Mouse (Mus musculus) forebrain, embryonic 13.5 days (tissue): Measurements from ENCODE around the gene Stxbp6. TPM values are rescaled to one million over a fixed set of nuclear protein-coding genes. Genes with fewer than 3 reads are reported as not detected.
A peak's percentile ranks its signal among the peaks of the same experiment; 100 is the strongest.

ENCODE experiments used
- ATAC-seq: fragments of 200-750 bp; cut with Nextera tagmentation; 2 replicates; pipeline ENCODE4 v1.8.0; 2017
- H3K27ac ChIP-seq: fragments of 300-500 bp; sonication (generic); 2 replicates; pipeline ENCODE4 v1.5.1; 2015; ENCODE audit warnings: inconsistent platforms, mild to moderate bottlenecking, moderate library complexity
- H3K27me3 ChIP-seq: fragments of 300-500 bp; sonication (generic); 2 replicates; pipeline ENCODE4 v1.6.1; 2015; ENCODE audit warnings: mild to moderate bottlenecking, inconsistent platforms
- H3K36me3 ChIP-seq: fragments of 300-500 bp; sonication (generic); 2 replicates; pipeline ENCODE4 v1.6.1; 2015; ENCODE audit warnings: mild to moderate bottlenecking, inconsistent platforms; ENCODE audit not compliant: poor library complexity, severe bottlenecking
- H3K4me1 ChIP-seq: fragments of 300-500 bp; sonication (generic); 2 replicates; pipeline ENCODE4 v1.6.1; 2015; ENCODE audit warnings: inconsistent platforms
- H3K4me2 ChIP-seq: fragments of 300-500 bp; sonication (generic); 2 replicates; pipeline ENCODE4 v1.6.1; 2015; ENCODE audit warnings: inconsistent platforms, mild to moderate bottlenecking, moderate library complexity
- H3K4me3 ChIP-seq: fragments of 300-500 bp; sonication (generic); 2 replicates; pipeline ENCODE4 v1.5.1; 2015; ENCODE audit warnings: mild to moderate bottlenecking, inconsistent platforms
- H3K9ac ChIP-seq: fragments of 300-500 bp; sonication (generic); 2 replicates; pipeline ENCODE4 v1.6.1; 2015; ENCODE audit warnings: mild to moderate bottlenecking, inconsistent platforms
- H3K9me3 ChIP-seq: fragments of 300-500 bp; sonication (generic); replicated peaks from 2 replicates; pipeline ENCODE4 v1.6.1; 2016; ENCODE audit warnings: inconsistent platforms
- WGBS: fragments of 180-500 bp; shearing (Covaris S2); methylation state at CpG from one replicate; pipeline ENCODE4 v1.1.7; 2015; 5-methylcytosine and 5-hydroxymethylcytosine counted together
- polyA plus RNA-seq: library from polyadenylated mRNA; unstranded; fragments of >200 nt; fragmentation: Nextera tagmentation; extraction: Ambion mirVana; gene quantifications from 2 replicates; pipeline ENCODE4 v1.2.1, GENCODE M21; 2015

Gene Stxbp6
- polyA plus RNA-seq, 1 experiment from 2014 or later = 9.9 TPM

DNA sequence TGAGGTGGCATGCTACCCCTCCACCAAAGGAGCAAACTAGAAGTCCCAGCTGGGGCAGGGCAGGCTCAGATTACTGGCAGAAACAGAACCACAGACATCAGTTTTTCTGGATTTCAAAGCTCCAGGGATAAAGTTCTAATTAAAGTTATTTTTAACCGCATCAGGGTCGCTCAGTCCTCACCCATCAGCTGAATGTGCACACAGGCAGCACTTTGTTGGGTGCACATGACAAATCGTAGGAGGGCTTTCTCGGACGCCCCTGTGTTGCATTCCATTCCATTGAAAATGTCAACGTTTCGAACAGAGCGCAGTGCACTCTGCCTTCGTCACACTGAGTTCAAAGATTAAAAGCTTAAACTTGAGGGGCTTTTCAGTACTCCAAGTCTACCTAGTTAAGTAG lies 84.1 kb downstream of the Stxbp6 start:
- no peak for ATAC-seq
- no peak overlapping the region for H3K4me2 ChIP-seq
- 58% methylated on average over 9 of the region's 9 CpGs for WGBS

GRCm38 (mm10) chr12:44989011-44989410 lies 85.5 kb downstream of the Stxbp6 start:
- Histone ChIP-seq H3K27ac (no peak overlapping the region), H3K9ac (no peak overlapping the region), H3K4me2 (no peak overlapping the region), H3K4me3 (no peak overlapping the region), H3K36me3 (no peaks in the 10 kb centered on the region), H3K4me1 (peaks cover 9% of the 10 kb centered on the region), H3K9me3 (no peaks in the 10 kb centered on the region), H3K27me3 (no peaks in the 10 kb centered on the region)
- ATAC-seq = no peak
- 86% methylated on average over 4 of the region's 4 CpGs for WGBS

More for the DNA sequence above, 84.1 kb downstream of the Stxbp6 start:
- Histone ChIP-seq H3K9me3 (no peaks in the 10 kb centered on the region), H3K27ac (no peak overlapping the region), H3K4me1 (peaks cover 9% of the 10 kb centered on the region), H3K4me3 (no peak overlapping the region), H3K36me3 (no peaks in the 10 kb centered on the region), H3K9ac (no peak overlapping the region), H3K27me3 (no peaks in the 10 kb centered on the region)

DNA sequence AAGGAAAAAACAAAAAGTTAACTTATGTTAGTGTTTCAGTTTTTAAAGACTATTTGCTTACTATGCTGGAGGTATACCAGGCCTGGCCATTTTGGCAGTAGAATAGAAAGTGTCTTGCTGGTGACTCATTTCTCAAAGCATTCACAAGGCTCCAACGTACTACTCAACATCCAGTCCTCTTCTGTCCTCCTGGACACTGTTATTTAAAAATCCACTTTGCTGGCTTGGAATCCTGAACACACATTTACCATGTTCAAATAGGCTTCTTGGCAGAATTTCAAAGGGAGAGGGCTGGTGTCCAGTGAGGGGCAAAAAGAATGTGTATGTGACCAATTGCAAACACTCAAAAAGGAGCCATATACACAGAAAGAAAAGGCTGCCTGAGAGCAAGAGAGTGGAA lies 86.7 kb downstream of the Stxbp6 start:
- Histone ChIP-seq H3K4me3 (no peak overlapping the region), H3K4me1 (peaks cover 9% of the 10 kb centered on the region), H3K9ac (no peak overlapping the region), H3K36me3 (no peaks in the 10 kb centered on the region), H3K27me3 (no peaks in the 10 kb centered on the region), H3K27ac (no peak overlapping the region), H3K4me2 (no peak overlapping the region), H3K9me3 (no peaks in the 10 kb centered on the region)
- 78% methylated on average over 1 of the region's 1 CpGs for WGBS
- no peak for ATAC-seq

DNA sequence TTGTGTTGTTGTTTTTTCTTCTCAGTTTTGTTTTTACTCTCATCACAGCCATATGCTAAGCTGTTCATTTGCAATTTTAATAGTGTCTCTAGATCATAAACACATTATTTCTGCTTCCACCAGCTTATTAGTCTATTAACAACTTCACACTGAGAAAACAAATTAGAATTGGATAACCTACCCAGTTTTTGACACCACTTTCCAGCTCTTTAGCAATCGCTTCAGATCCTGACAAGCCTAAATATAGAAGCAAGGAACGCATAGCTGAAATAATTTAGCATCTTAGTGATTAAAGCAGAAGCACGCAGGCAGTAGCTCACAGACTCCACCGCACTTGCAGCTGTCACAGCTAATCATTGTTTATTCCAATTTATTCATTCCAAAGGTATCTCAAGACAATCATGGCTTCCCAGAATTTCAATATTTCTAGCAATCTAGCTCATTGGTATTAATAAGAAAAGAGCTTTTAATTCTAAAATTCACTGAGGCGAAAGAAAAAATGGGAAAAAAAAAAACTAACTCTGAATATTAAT lies 95.1 kb downstream of the Stxbp6 start:
- no peaks in the 10 kb centered on the region; the same call in 1 of the 2 replicates for H3K4me1 ChIP-seq
- 62% methylated on average over 5 of the region's 5 CpGs for WGBS
- no peak overlapping the region for H3K27ac ChIP-seq
- H3K9ac ChIP-seq = no peak overlapping the region
- H3K36me3 ChIP-seq = no peaks in the 10 kb centered on the region
- no peak overlapping the region for H3K4me2 ChIP-seq
- no peaks in the 10 kb centered on the region for H3K9me3 ChIP-seq
- H3K4me3 ChIP-seq = no peak overlapping the region
- H3K27me3 ChIP-seq = no peaks in the 10 kb centered on the region
- ATAC-seq = peak; percentile 67

DNA sequence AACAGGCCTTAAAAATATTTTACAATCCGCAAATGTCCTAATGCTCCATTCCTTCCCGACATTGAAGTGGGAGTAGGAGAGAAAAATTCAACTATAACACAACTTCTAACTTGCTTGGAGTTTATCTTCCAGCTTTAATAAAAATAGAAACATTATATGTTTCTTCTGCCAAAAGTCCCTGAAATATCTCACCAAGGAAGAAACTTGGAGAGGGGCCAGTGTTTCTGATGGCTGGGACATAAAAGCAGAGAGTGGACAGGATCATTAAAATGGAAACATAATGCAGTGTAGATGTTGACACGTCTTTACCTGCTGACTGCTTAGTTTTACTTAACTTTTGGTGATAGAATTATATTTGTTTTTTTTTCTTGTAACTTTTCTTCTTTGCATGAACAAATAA lies 99.2 kb downstream of the Stxbp6 start:
- WGBS = 94% methylated on average over 3 of the region's 3 CpGs
- no peak overlapping the region for H3K9ac ChIP-seq

GRCm38 (mm10) chr12:44971477-44971876 lies 103.0 kb downstream of the Stxbp6 start:
- H3K4me3 ChIP-seq = no peak overlapping the region
- H3K4me1 ChIP-seq = no peaks in the 10 kb centered on the region
- H3K9me3 ChIP-seq = no peaks in the 10 kb centered on the region
- no peak overlapping the region for H3K4me2 ChIP-seq
- H3K27me3 ChIP-seq = no peaks in the 10 kb centered on the region
- ATAC-seq = no peak
- whole genome bisulfite sequencing = 90% methylated on average over 2 of the region's 2 CpGs
- no peak overlapping the region for H3K9ac ChIP-seq
- no peak overlapping the region for H3K27ac ChIP-seq
- H3K36me3 ChIP-seq = no peaks in the 10 kb centered on the region

More for the DNA sequence above, 99.2 kb downstream of the Stxbp6 start:
- H3K27me3 ChIP-seq = no peaks in the 10 kb centered on the region
- no peak overlapping the region for H3K4me2 ChIP-seq
- no peaks in the 10 kb centered on the region for H3K36me3 ChIP-seq
- H3K4me1 ChIP-seq = no peaks in the 10 kb centered on the region; the same call in 1 of the 2 replicates
- H3K9me3 ChIP-seq = no peaks in the 10 kb centered on the region
- H3K4me3 ChIP-seq = no peak overlapping the region
- no peak for ATAC-seq
- no peak overlapping the region for H3K27ac ChIP-seq

GRCm38 (mm10) chr12:44967448-44967847 lies 107.1 kb downstream of the Stxbp6 start:
- Histone ChIP-seq H3K4me1 (no peaks in the 10 kb centered on the region), H3K36me3 (no peaks in the 10 kb centered on the region), H3K9me3 (no peaks in the 10 kb centered on the region), H3K9ac (no peak overlapping the region), H3K27ac (no peak overlapping the region), H3K27me3 (no peaks in the 10 kb centered on the region), H3K4me2 (no peak overlapping the region), H3K4me3 (no peak overlapping the region)
- WGBS = 79% methylated on average over 1 of the region's 1 CpGs
- no peak for ATAC-seq

- no peak overlapping the region for H3K27ac ChIP-seq
- WGBS = 95% methylated on average over 3 of the region's 3 CpGs
- H3K9me3 ChIP-seq = no peaks in the 10 kb centered on the region
- H3K4me2 ChIP-seq = no peak overlapping the region
- no peak for ATAC-seq
- no peaks in the 10 kb centered on the region for H3K27me3 ChIP-seq
- no peak overlapping the region for H3K9ac ChIP-seq
- H3K4me1 ChIP-seq = no peaks in the 10 kb centered on the region
- no peak overlapping the region for H3K4me3 ChIP-seq
- H3K36me3 ChIP-seq = no peaks in the 10 kb centered on the region
These were observed 117.0 kb downstream of the Stxbp6 start for GRCm38 (mm10) chr12:44957474-44957873.

DNA sequence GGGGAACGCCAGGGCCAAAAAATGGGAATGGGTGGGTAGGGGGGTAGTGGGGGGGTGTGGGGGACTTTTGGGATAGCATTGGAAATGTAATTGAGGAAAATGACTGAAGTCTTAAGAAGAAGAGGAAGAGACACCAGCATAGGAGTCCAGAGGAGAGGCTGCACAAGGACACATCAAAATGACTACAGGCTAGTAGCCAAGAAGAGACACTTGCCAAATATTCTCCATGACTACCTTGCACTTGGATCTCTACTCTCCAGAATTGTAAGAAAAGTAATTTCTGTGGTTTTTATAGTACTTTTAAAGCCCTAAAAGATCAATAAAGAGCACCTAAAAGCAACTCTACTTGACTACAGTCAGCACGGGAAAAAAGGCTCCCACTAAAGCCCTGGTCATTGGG lies 121.4 kb downstream of the Stxbp6 start:
- Histone ChIP-seq H3K27me3 (no peaks in the 10 kb centered on the region), H3K9ac (no peak overlapping the region), H3K27ac (no peak overlapping the region), H3K4me3 (no peak overlapping the region), H3K9me3 (no peaks in the 10 kb centered on the region), H3K36me3 (no peaks in the 10 kb centered on the region), H3K4me2 (no peak overlapping the region), H3K4me1 (no peaks in the 10 kb centered on the region)
- no peak for ATAC-seq
- 89% methylated on average over 2 of the region's 2 CpGs for WGBS

DNA sequence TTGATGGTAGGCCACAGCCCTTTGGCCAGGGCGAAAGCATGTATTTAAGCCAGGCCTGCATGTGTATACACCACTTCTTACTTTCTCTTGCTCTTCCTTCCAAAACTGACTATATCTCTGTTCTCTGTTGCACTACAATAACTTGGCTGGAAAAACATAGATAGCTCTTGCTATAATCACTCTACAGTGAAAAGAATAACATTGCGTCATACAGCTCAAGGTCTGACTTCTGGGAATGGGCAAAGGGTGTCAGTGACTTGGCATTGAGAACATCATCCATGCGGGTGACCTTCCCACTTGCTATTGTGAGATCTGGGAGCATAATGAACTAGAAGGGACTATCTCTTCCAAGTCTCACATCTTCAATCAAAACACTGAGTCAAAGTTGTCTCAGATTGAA lies 122.4 kb downstream of the Stxbp6 start:
- Histone ChIP-seq H3K27me3 (no peaks in the 10 kb centered on the region), H3K9me3 (no peaks in the 10 kb centered on the region), H3K27ac (no peak overlapping the region), H3K36me3 (no peaks in the 10 kb centered on the region), H3K4me3 (no peak overlapping the region), H3K4me2 (no peak overlapping the region), H3K9ac (no peak overlapping the region), H3K4me1 (no peaks in the 10 kb centered on the region)
- no peak for ATAC-seq
- 93% methylated on average over 3 of the region's 3 CpGs for WGBS

DNA sequence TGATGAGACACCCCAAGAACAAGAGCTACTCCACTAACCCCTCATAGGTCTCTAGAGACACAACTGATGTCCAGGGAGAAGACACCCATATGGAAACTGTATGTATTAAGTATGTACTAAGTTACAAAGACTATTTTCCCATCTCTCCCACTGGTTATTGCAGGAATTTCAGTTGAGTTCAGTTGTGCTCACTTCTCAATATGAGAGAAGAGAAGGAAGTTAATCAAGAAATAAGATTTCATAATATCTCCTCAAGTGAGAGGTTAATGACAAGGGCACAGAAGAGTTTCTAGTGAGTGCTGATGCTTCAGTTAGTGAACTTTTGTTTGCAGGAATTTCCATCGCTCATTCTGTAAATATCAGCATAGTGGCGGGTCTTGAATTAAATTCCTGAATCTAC lies 124.0 kb downstream of the Stxbp6 start:
- no peaks in the 10 kb centered on the region for H3K4me1 ChIP-seq
- ATAC-seq = no peak
- no peak overlapping the region for H3K4me3 ChIP-seq
- no peak overlapping the region for H3K4me2 ChIP-seq
- H3K9me3 ChIP-seq = no peaks in the 10 kb centered on the region
- no peaks in the 10 kb centered on the region for H3K36me3 ChIP-seq
- no peaks in the 10 kb centered on the region for H3K27me3 ChIP-seq
- no peak overlapping the region for H3K27ac ChIP-seq
- 97% methylated on average over 2 of the region's 2 CpGs for WGBS
- H3K9ac ChIP-seq = no peak overlapping the region

GRCm38 (mm10) chr12:44947823-44948222 lies 126.7 kb downstream of the Stxbp6 start:
- H3K9me3 ChIP-seq = no peaks in the 10 kb centered on the region
- no peak overlapping the region for H3K4me3 ChIP-seq
- WGBS = 88% methylated on average over 5 of the region's 5 CpGs
- no peak for ATAC-seq
- H3K4me1 ChIP-seq = no peaks in the 10 kb centered on the region
- H3K4me2 ChIP-seq = no peak overlapping the region
- no peak overlapping the region for H3K9ac ChIP-seq
- H3K27me3 ChIP-seq = no peaks in the 10 kb centered on the region
- H3K36me3 ChIP-seq = no peaks in the 10 kb centered on the region
- no peak overlapping the region for H3K27ac ChIP-seq

DNA sequence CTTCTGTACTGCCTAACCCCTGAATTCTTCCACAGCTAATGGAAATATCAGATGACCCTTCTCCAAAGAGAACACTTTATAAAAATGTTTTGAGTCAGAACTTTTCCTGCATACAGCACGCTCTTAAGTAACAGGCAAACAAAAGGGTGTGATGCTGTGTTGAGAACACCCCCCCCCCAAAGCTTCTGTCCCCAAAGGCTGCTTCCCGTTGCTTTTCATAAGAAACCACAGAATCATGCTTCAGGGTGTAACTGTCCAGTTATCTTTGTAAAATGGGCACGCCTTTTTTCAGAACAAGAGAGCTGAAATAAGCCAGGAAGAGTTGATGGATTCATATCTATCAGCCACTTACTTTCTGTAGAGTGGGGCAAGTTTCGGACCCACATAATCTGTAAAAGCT lies 134.2 kb downstream of the Stxbp6 start:
- Histone ChIP-seq H3K27me3 (no peaks in the 10 kb centered on the region), H3K36me3 (no peaks in the 10 kb centered on the region), H3K4me1 (no peaks in the 10 kb centered on the region), H3K4me2 (no peak overlapping the region), H3K4me3 (no peak overlapping the region), H3K27ac (no peak overlapping the region), H3K9me3 (no peaks in the 10 kb centered on the region), H3K9ac (no peak overlapping the region)
- 92% methylated on average over 4 of the region's 4 CpGs for WGBS
- ATAC-seq = no peak
